Mouse (Mus musculus) myocyte (in vitro differentiated cells): ENCODE results near the gene Slc5a10.

Experiments used
- CEBPB ChIP-seq: IDR thresholded peaks from 2 replicates; pipeline ENCODE4 v1.6.1; 2011; ENCODE audit warnings: mild to moderate bottlenecking, moderate library complexity; ENCODE audit not compliant: poor library complexity, insufficient read depth, severe bottlenecking
- E2F4 ChIP-seq: IDR thresholded peaks from one replicate; pipeline ENCODE4 v1.6.1; 2011; ENCODE audit warnings: mild to moderate bottlenecking, control low read depth, moderate library complexity; ENCODE audit not compliant: insufficient read depth
- MAX ChIP-seq: IDR thresholded peaks from one replicate; pipeline ENCODE4 v1.6.1; 2011; ENCODE audit warnings: low read depth, mild to moderate bottlenecking, control low read depth
- MYOG ChIP-seq, 3 experiments: IDR thresholded peaks; one replicate each; pipeline ENCODE4 v1.6.1; 2011; ENCODE audit warnings: control low read depth in 2 of 3, low read depth in 2 of 3, mild to moderate bottlenecking in 2 of 3; ENCODE audit not compliant: insufficient read length in 2 of 3, control insufficient read depth in 1 of 3, insufficient read depth in 1 of 3
- POLR2A ChIP-seq: IDR thresholded peaks from one replicate; pipeline ENCODE4 v1.6.1; 2011; ENCODE audit warnings: low read depth, mild to moderate bottlenecking, control low read depth, moderate library complexity; ENCODE audit not compliant: insufficient read length
- POLR2AphosphoS2 ChIP-seq: IDR thresholded peaks from one replicate; pipeline ENCODE4 v1.6.1; 2011; ENCODE audit warnings: low read depth, control low read depth; ENCODE audit not compliant: insufficient read length
- TCF3 ChIP-seq: IDR thresholded peaks from one replicate; pipeline ENCODE4 v1.6.1; 2011; ENCODE audit warnings: low read depth, control low read depth; ENCODE audit not compliant: insufficient read length
- USF1 ChIP-seq: IDR thresholded peaks from one replicate; pipeline ENCODE4 v1.6.1; 2011; ENCODE audit warnings: low read depth, mild to moderate bottlenecking, control low read depth, moderate library complexity

GRCm38 (mm10) chr11:61673686-61674085 is 46.9 kb downstream of the Slc5a10 start:
- no peak for TF ChIP-seq MAX
- no peak for TF ChIP-seq POLR2A
- TF ChIP-seq E2F4: no peak
- no peak for TF ChIP-seq TCF3
- no peak for TF ChIP-seq USF1
- no peak for TF ChIP-seq POLR2AphosphoS2
- no peak for TF ChIP-seq MYOG (IDR thresholded peaks at IDR 0.05; ENCODE audit: control insufficient read depth in 1 of 3, insufficient read depth in 1 of 3, insufficient read length in 2 of 3, low read depth in 2 of 3)
- TF ChIP-seq CEBPB: no peak
